Mouse (Mus musculus): ENCODE data around the gene Ranbp10.

Gene Ranbp10

GRCm38 (mm10) chr8:105826861-105827848 is at the start of gene Ranbp10, which contains the start of gene Tsnaxip1:
TSS of gene Ranbp10 (minus strand) at chr8:105827350.
TSS of gene Tsnaxip1 (plus strand) at chr8:105827731.
- DNase-seq (ENCODE audit: low spot score), result peak; percentile 94

GRCm38 (mm10) chr8:105874301-105874700 is 47.2 kb upstream of the Ranbp10 start:
- DNase-seq (ENCODE audit: low spot score), result no peak

- DNase-seq (ENCODE audit: low spot score), result no peak
Observed at GRCm38 (mm10) chr8:105866364-105867029, 39.3 kb upstream of the Ranbp10 start.

- no peak for DNase-seq (ENCODE audit: low spot score)
Observed at GRCm38 (mm10) chr8:105861951-105862350, 34.8 kb upstream of the Ranbp10 start.

GRCm38 (mm10) chr8:105860143-105860981 is 33.2 kb upstream of the Ranbp10 start, which contains the start of gene Nutf2:
TSS of gene Nutf2 (plus strand) at chr8:105860580.
- peak; percentile 84 for DNase-seq (ENCODE audit: low spot score)

GRCm38 (mm10) chr8:105859314-105859713 is 32.2 kb upstream of the Ranbp10 start:
- no peak for DNase-seq (ENCODE audit: low spot score)

- no peak for DNase-seq (ENCODE audit: low spot score)
Observed at GRCm38 (mm10) chr8:105858495-105858894, 31.3 kb upstream of the Ranbp10 start.

- no peak for DNase-seq (ENCODE audit: low spot score)
Observed at GRCm38 (mm10) chr8:105856168-105856835, 29.2 kb upstream of the Ranbp10 start.

GRCm38 (mm10) chr8:105855248-105856167 is 28.4 kb upstream of the Ranbp10 start:
- no peak for DNase-seq (ENCODE audit: low spot score)

- peak; percentile 91 for DNase-seq (ENCODE audit: low spot score)
Observed at GRCm38 (mm10) chr8:105854715-105855216, 27.6 kb upstream of the Ranbp10 start, which contains the start of gene Thap11. TSS of gene Thap11 (plus strand) at chr8:105855132.

- DNase-seq (ENCODE audit: low spot score), result no peak
Observed at GRCm38 (mm10) chr8:105854303-105854702, 27.2 kb upstream of the Ranbp10 start.

GRCm38 (mm10) chr8:105853178-105853577 is 26.0 kb upstream of the Ranbp10 start, which contains the start of gene Cenpt:
TSS of gene Cenpt (minus strand) at chr8:105853278.
- no peak for DNase-seq (ENCODE audit: low spot score)

- no peak for DNase-seq (ENCODE audit: low spot score)
Observed at GRCm38 (mm10) chr8:105852146-105852729, 25.1 kb upstream of the Ranbp10 start.

- DNase-seq (ENCODE audit: low spot score), result peak; percentile 76
Observed at GRCm38 (mm10) chr8:105851651-105852143, 24.5 kb upstream of the Ranbp10 start.

- DNase-seq (ENCODE audit: low spot score), result no peak
Observed at GRCm38 (mm10) chr8:105850611-105851010, 23.5 kb upstream of the Ranbp10 start.

- DNase-seq (ENCODE audit: low spot score), result no peak
Observed at GRCm38 (mm10) chr8:105850014-105850413, 22.9 kb upstream of the Ranbp10 start.

- DNase-seq (ENCODE audit: low spot score), result no peak
Observed at GRCm38 (mm10) chr8:105846678-105847077, 19.5 kb upstream of the Ranbp10 start.

GRCm38 (mm10) chr8:105839209-105839608 is 12.1 kb upstream of the Ranbp10 start:
- DNase-seq (ENCODE audit: low spot score), result no peak

- no peak for DNase-seq (ENCODE audit: low spot score)
Observed at GRCm38 (mm10) chr8:105836991-105837390, 9.8 kb upstream of the Ranbp10 start.
